8 mouse cellular contexts compared by ENCODE assay signal in the genomic region with DNA sequence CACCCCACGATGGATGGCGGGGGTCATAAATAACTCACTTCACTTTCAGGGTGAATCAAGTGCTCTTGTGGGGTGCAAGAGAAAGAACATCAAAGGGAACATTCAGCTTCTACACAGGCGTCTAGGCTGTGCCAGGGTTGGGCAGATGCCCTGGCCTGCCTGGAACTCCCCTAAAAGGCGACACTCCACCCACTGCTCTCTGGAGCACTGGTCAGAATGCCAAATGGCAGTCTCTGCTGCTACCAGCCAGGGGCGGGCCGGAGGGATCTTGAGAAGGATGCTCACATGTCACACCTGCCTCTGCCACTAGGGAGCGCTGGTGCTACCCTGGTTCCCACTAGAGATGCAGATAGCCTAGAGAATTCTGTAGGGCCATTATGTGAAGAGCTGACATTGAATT.
A peak's percentile ranks its signal among the peaks of the same experiment; 100 is the strongest.
DNase-seq lines count a peak whose midpoint lies in the region; ATAC-seq lines count a peak whose summit lies in the region.

No protein-coding gene starts in this region.

- H3K27me3 ChIP-seq in forebrain, embryonic 10.5 days (ENCODE audit: poor library complexity, severe bottlenecking), result peaks cover 38% of the 10 kb centered on the region
- H3K27me3 ChIP-seq in forebrain, embryonic 12.5 days, result peaks cover 13% of the 10 kb centered on the region

- no peak overlapping the region for H3K9ac ChIP-seq in forebrain, embryonic 12.5 days

- no peak overlapping the region for H3K4me2 ChIP-seq in forebrain, embryonic 12.5 days

- 67% methylated on average over 7 of the region's 7 CpGs for whole genome bisulfite sequencing in forebrain, embryonic 10.5 days
- 71% methylated on average over 7 of the region's 7 CpGs for WGBS in forebrain, embryonic 12.5 days

- no peaks in the 10 kb centered on the region for H3K9me3 ChIP-seq in forebrain, embryonic 10.5 days
- no peaks in the 10 kb centered on the region for H3K9me3 ChIP-seq in forebrain, embryonic 12.5 days

- no peaks in the 10 kb centered on the region for H3K36me3 ChIP-seq in forebrain, embryonic 10.5 days (replicated peaks)
- no peaks in the 10 kb centered on the region for H3K36me3 ChIP-seq in forebrain, embryonic 12.5 days (replicated peaks)

- intact Hi-C loops in gastrocnemius, postnatal 14 days (cut with DNase I; ENCODE audit: low total_unique reads), result no loop called here

- no peak overlapping the region for H3K27ac ChIP-seq in forebrain, embryonic 10.5 days
- H3K27ac ChIP-seq in forebrain, embryonic 12.5 days, result no peak overlapping the region

- peaks cover 8% of the 10 kb centered on the region for H3K4me1 ChIP-seq in forebrain, embryonic 10.5 days
- H3K4me1 ChIP-seq in forebrain, embryonic 12.5 days, result peaks cover 8% of the 10 kb centered on the region

- no peak for ATAC-seq in forebrain, embryonic 12.5 days (ENCODE audit: low FRiP score)
- ATAC-seq in common myeloid progenitor, adult 5-6 weeks (replicated peaks; ENCODE audit: low read depth, poor library complexity, severe bottlenecking), result 0 out of 2 replicates have a peak, but pooled peaks have one; percentile 54

- peak; percentile 30 for DNase-seq in forebrain, embryonic 10.5 days (ENCODE audit: extremely low spot score, low spot score)
- DNase-seq in ZHBTc4 (ENCODE audit: low read depth, low spot score), result peak; percentile 79
- peak; percentile 73 for DNase-seq in gastrocnemius, postnatal 14 days
- DNase-seq in layer of hippocampus, adult 9-11 months, result peak; percentile 87
- peak; percentile 26 to 35 for DNase-seq in lung, postnatal 4 days
- DNase-seq in thymus, postnatal 36 days, result peak; percentile 43 to 56

- H3K4me3 ChIP-seq in forebrain, embryonic 10.5 days, result no peak overlapping the region
- H3K4me3 ChIP-seq in forebrain, embryonic 12.5 days (replicated peaks), result no peak overlapping the region

Comparison
In these comparisons a context has a peak if more than half of its experiments do, and no peak if none do; other contexts are left out.
1. DNase-seq: peak in every context shown above with its lines; median percentile 87 in layer of hippocampus, adult 9-11 months; 79 in ZHBTc4; 73 in gastrocnemius, postnatal 14 days; 50 in thymus, postnatal 36 days; 30 in lung, postnatal 4 days; 30 in forebrain, embryonic 10.5 days.